Mouse (Mus musculus) embryonic facial prominence, embryonic 11.5 days (tissue): ENCODE measurements around the gene Pcgf1. TPM values are rescaled to one million over a fixed set of nuclear protein-coding genes. Genes with fewer than 3 reads are reported as not detected.

Source experiments
- ATAC-seq: fragments of 200-750 bp; cut with Nextera tagmentation; replicated peaks from 2 replicates; pipeline ENCODE4 v1.8.0; 2017; ENCODE audit warnings: low read depth; ENCODE audit not compliant: insufficient number of reproducible peaks, low FRiP score, low TSS enrichment
- DNase-seq: peaks from one replicate; pipeline ENCODE4 v3.0.0-alpha.2; 2015; ENCODE audit warnings: low spot score
- H3K27ac ChIP-seq: fragments of 300-500 bp; sonication (generic); replicated peaks from 2 replicates; pipeline ENCODE4 v1.5.1; 2014; ENCODE audit warnings: mild to moderate bottlenecking, low read depth, low read length, control low read depth
- H3K27me3 ChIP-seq: fragments of 300-500 bp; sonication (generic); 2 replicates; pipeline ENCODE4 v1.6.1; 2014; ENCODE audit warnings: mild to moderate bottlenecking, low read length, moderate library complexity, mixed read lengths; ENCODE audit not compliant: control insufficient read depth, insufficient read depth
- H3K36me3 ChIP-seq: fragments of 300-500 bp; sonication (generic); replicated peaks from 2 replicates; pipeline ENCODE4 v1.6.1; 2014; ENCODE audit warnings: low read depth, mild to moderate bottlenecking, low read length, moderate library complexity, mixed read lengths; ENCODE audit not compliant: control insufficient read depth, insufficient read depth
- H3K4me1 ChIP-seq: fragments of 300-500 bp; sonication (generic); 2 replicates; pipeline ENCODE4 v1.6.1; 2014; ENCODE audit warnings: low read length, mixed read lengths; ENCODE audit not compliant: control insufficient read depth, insufficient read depth
- H3K4me2 ChIP-seq: fragments of 300-500 bp; sonication (generic); 2 replicates; pipeline ENCODE4 v1.6.1; 2014; ENCODE audit warnings: low read depth, mild to moderate bottlenecking, control low read depth, low read length, moderate library complexity
- H3K4me3 ChIP-seq: fragments of 300-500 bp; sonication (generic); 2 replicates; pipeline ENCODE4 v1.5.1; 2014; ENCODE audit warnings: low read depth, low read length, control low read depth
- H3K9ac ChIP-seq: fragments of 300-500 bp; sonication (generic); replicated peaks from 2 replicates; pipeline ENCODE4 v1.6.1; 2014; ENCODE audit warnings: mild to moderate bottlenecking, control low read depth, low read length
- H3K9me3 ChIP-seq: fragments of 300-500 bp; sonication (generic); replicated peaks from 2 replicates; pipeline ENCODE4 v1.6.1; 2016; ENCODE audit warnings: mild to moderate bottlenecking, low read length, inconsistent platforms, mixed read lengths; ENCODE audit not compliant: control insufficient read depth
- WGBS: fragments of 180-500 bp; shearing (Covaris S2); extraction: QIAGEN DNeasy Blood & Tissue Kit; methylation state at CpG from one replicate; pipeline ENCODE4 v1.1.7; 2014; 5-methylcytosine and 5-hydroxymethylcytosine counted together
- polyA plus RNA-seq: library from polyadenylated mRNA; unstranded; fragments of >200 nt; fragmentation: Nextera tagmentation; extraction: Ambion mirVana; gene quantifications from 2 replicates; pipeline ENCODE4 v1.2.1, GENCODE M21; 2014

Pcgf1 gene
- polyA plus RNA-seq, 1 experiment from 2014 or later, result 42.9 TPM

DNA sequence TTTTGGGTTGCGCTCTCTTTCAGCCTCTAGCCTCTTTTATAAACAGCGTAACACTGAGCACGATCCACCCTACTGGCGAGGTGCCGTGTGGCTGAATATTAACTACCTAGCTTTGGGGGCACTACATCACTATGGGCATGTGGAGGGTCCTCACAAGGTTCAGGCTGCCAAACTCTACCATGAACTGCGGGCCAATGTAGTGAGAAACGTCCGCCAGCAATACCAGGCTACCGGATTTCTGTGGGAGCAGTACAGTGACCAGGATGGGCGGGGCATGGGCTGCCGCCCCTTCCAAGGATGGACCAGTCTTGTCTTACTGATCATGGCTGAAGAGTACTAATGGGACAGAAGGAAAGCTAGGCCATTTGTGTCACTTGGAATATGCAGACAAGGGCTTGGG lies 40.7 kb downstream of the Pcgf1 start:
- no peak for DNase-seq
- 84% methylated on average over 11 of the region's 11 CpGs for WGBS
- Histone ChIP-seq H3K4me1 (peaks cover 8% of the 10 kb centered on the region), H3K4me3 (no peak overlapping the region), H3K27me3 (no peaks in the 10 kb centered on the region), H3K27ac (no peak overlapping the region), H3K36me3 (no peaks in the 10 kb centered on the region; the same call in 1 of the 2 replicates), H3K9me3 (no peaks in the 10 kb centered on the region), H3K9ac (no peak overlapping the region), H3K4me2 (no peak overlapping the region)
- ATAC-seq, result no peak

GRCm38 (mm10) chr6:83118825-83119733 lies 41.4 kb downstream of the Pcgf1 start:
- H3K4me2 ChIP-seq, result peak overlapping the region; percentile 55
- WGBS, result 86% methylated on average over 14 of the region's 14 CpGs

DNA sequence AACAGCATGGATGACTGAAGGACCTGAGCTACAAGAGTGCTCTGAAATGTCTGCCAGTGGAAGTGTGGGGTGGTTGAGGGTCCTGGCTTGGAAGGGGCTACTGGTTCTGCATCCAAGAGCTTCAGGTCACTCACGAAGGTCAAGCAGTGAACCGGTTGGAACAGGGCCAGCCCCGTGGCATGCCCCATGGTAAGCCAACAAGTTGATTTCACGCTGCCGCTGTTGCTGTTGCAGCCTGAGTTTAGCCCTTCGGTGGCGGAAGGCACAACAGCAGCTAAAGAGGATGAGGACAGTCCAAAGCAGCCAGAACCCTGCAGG lies 42.0 kb downstream of the Pcgf1 start:
- DNase-seq (no peak), ATAC-seq (no peak)
- Histone ChIP-seq H3K27me3 (no peaks in the 10 kb centered on the region), H3K4me1 (peaks cover 8% of the 10 kb centered on the region), H3K4me2 (peak overlapping the region; percentile 55), H3K4me3 (no peak overlapping the region; the same call in 1 of the 2 replicates), H3K9ac (peak overlapping the region; percentile 73; the same call in 1 of the 2 replicates), H3K36me3 (no peaks in the 10 kb centered on the region; the same call in 1 of the 2 replicates), H3K27ac (no peak overlapping the region), H3K9me3 (no peaks in the 10 kb centered on the region)
- 74% methylated on average over 7 of the region's 7 CpGs for WGBS

More at GRCm38 (mm10) chr6:83118825-83119733, 41.4 kb downstream of the Pcgf1 start:
- no peak for DNase-seq
- no peak overlapping the region for H3K9ac ChIP-seq
- H3K9me3 ChIP-seq, result no peaks in the 10 kb centered on the region
- ATAC-seq, result no peak
- peaks cover 8% of the 10 kb centered on the region for H3K4me1 ChIP-seq
- H3K27me3 ChIP-seq, result no peaks in the 10 kb centered on the region
- no peak overlapping the region for H3K27ac ChIP-seq
- no peak overlapping the region; the same call in 1 of the 2 replicates for H3K4me3 ChIP-seq
- no peaks in the 10 kb centered on the region; the same call in 1 of the 2 replicates for H3K36me3 ChIP-seq

DNA sequence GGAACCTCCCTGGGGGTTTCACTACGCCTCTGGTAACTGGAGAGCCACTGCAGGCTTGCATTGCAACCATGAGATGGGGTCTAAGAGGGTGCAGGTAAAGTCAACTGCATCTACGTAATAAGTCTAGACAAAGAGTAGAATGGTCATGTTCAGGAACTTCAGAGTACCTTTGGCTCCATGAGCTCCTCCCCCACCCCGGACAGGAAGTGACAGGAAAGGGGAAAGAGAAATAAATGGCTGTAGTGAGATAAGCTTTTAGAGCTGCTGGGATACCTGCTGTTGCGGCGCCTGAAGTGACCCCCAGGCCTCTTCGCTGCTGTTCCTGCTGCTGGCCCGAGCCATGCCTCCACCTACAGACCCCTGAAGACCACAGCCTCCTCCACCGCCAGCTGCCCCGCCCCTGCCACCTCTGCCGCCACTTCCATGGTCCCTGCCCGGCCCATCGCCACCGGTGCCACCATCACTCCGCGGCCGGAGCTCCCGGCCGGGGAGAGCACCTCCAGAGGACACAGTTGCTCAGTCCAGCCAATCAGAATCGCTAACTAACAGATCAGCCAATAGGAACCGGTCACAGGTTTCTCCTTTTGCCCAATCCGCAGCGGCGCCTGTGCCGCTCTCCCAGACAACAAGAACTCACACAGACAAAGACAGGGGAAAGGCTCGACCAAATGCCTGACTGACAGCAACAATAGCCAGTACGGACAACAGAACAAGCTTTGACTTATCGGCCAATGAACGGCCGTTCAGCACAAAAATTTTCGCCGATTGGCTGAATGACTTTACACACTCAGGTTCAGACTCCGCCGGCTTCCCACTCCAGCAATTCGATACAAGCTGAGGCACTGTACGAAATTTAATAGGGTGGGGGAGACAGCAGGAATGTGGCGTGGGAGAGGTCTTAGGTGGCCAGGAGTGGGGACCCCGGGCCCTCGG lies 43.5 kb downstream of the Pcgf1 start, which contains the start of gene Wbp1:
TSS of gene Wbp1 (minus strand) at position 630 of the 933 bp plus-strand sequence.
- Histone ChIP-seq H3K9me3 (no peaks in the 10 kb centered on the region), H3K4me3 (peak within 1 kb of the TSS; percentile 54), H3K27me3 (no peaks in the 10 kb centered on the region), H3K9ac (peak within 1 kb of the TSS; percentile 98), H3K36me3 (no peaks in the 10 kb centered on the region; the same call in 1 of the 2 replicates), H3K4me2 (peak within 1 kb of the TSS; percentile 97), H3K4me1 (peaks cover 8% of the 10 kb centered on the region), H3K27ac (peak within 1 kb of the TSS; percentile 99)
- peak; percentile 97 for DNase-seq
- under 1% methylated on average over 38 of the region's 38 CpGs for WGBS
- peak; percentile 95 for ATAC-seq

- peak; percentile 2 for ATAC-seq
- Histone ChIP-seq H3K9ac (peak overlapping the region; percentile 98), H3K27ac (peak overlapping the region; percentile 99), H3K27me3 (no peaks in the 10 kb centered on the region), H3K36me3 (no peaks in the 10 kb centered on the region; the same call in 1 of the 2 replicates), H3K4me1 (peaks cover 8% of the 10 kb centered on the region), H3K9me3 (no peaks in the 10 kb centered on the region), H3K4me2 (peak overlapping the region; percentile 97), H3K4me3 (peak overlapping the region; percentile 54)
- DNase-seq, result peak; percentile 40
- 1% methylated on average over 35 of the region's 52 CpGs for WGBS
Measured at GRCm38 (mm10) chr6:83121863-83122710, 44.4 kb downstream of the Pcgf1 start.

DNA sequence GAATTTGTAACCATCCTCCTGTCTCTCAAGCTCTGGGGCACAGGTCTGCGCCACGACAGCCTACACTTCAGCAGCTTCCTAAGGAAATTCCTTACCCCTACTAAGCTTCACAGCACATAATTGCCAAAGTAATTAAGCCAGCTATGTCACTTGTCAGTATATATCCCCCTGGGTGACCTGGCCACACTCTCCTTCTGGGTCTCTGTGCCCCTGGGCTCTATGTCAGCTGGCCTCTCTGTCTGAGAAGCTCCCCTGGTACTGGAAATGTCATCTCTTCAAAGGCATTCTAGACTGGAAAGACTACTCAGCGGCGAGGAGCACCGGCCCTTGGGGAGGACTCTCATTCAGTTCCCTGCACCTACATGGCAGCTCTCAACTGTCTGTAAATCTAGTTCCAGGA lies 45.3 kb downstream of the Pcgf1 start:
- WGBS, result 78% methylated on average over 5 of the region's 5 CpGs
- ATAC-seq, result no peak

DNA sequence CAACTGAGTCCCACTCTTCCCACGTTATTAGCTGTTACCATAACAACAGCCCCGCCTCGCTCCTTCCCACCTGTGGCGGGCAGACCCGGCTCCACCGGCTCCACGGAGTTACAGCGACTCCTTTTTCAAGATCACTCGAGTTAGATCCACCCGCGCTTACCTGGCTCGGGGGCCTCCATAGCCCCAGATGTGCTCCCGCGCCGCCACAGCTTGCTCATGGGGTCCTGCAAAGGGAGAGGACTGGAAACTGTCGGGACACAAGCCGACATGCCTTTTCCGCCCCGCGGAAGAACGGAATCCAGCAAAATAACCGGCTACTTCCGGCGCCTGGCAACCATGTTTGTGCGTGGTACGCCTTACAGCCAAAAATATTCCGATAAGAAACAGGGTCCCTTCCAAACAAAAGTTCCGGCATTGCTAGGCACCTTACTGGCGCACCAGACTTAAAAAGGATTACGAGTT lies 47.2 kb downstream of the Pcgf1 start:
- peak; percentile 98 for DNase-seq
- Histone ChIP-seq H3K27ac (no peak overlapping the region), H3K4me1 (peaks cover 5% of the 10 kb centered on the region), H3K9me3 (no peaks in the 10 kb centered on the region), H3K4me3 (peak overlapping the region; percentile 74), H3K9ac (peak overlapping the region; percentile 76), H3K4me2 (peak overlapping the region; percentile 82), H3K27me3 (no peaks in the 10 kb centered on the region), H3K36me3 (no peaks in the 10 kb centered on the region)
- under 1% methylated on average over 30 of the region's 30 CpGs for WGBS
- ATAC-seq, result no peak

More for the DNA sequence above, 45.3 kb downstream of the Pcgf1 start:
- no peak overlapping the region for H3K27ac ChIP-seq
- H3K4me1 ChIP-seq, result peaks cover 8% of the 10 kb centered on the region
- H3K4me3 ChIP-seq, result no peak overlapping the region; the same call in 1 of the 2 replicates
- DNase-seq, result no peak
- no peaks in the 10 kb centered on the region; the same call in 1 of the 2 replicates for H3K36me3 ChIP-seq
- H3K4me2 ChIP-seq, result peak overlapping the region; percentile 97
- H3K9me3 ChIP-seq, result no peaks in the 10 kb centered on the region
- H3K27me3 ChIP-seq, result no peaks in the 10 kb centered on the region
- H3K9ac ChIP-seq, result peak overlapping the region; percentile 98
